19 mouse cellular contexts compared by ENCODE assay signal in genomic region chr6:148551097-148551496, GRCm38 (mm10).
"Had no signal": no experiment of that assay in that cellular context is flagged by ENCODE, and none has a peak within 500 bp of the region (broad histone marks: within the 10 kb centered on the region; RNA-seq: fewer than 3 reads in every experiment).

No protein-coding gene starts in this region.

- H3K4me3 ChIP-seq: layer of hippocampus, adult 2 months; limb, embryonic 10.5 days; limb, embryonic 13.5 days; liver, embryonic 12.5 days; liver, embryonic 15.5 days; midbrain, embryonic 12.5 days; midbrain, embryonic 15.5 days; neural tube, embryonic 12.5 days; neural tube, embryonic 15.5 days had no signal

- H3K4me2 ChIP-seq: limb, embryonic 13.5 days; liver, embryonic 12.5 days; liver, embryonic 15.5 days; midbrain, embryonic 12.5 days; midbrain, embryonic 15.5 days; neural tube, embryonic 12.5 days; neural tube, embryonic 15.5 days had no signal

- H3K9ac ChIP-seq: limb, embryonic 13.5 days; liver, embryonic 12.5 days; liver, embryonic 15.5 days; midbrain, embryonic 12.5 days; midbrain, embryonic 15.5 days; neural tube, embryonic 12.5 days; neural tube, embryonic 15.5 days had no signal

- H3K9me3 ChIP-seq: limb, embryonic 10.5 days; limb, embryonic 13.5 days; liver, embryonic 12.5 days; liver, embryonic 15.5 days; midbrain, embryonic 12.5 days; midbrain, embryonic 15.5 days; neural tube, embryonic 12.5 days; neural tube, embryonic 15.5 days had no signal

- ATAC-seq: inflammation-experienced regulatory T-cells, adult 6 months; intestine, embryonic 16.5 days; liver, embryonic 12.5 days; midbrain, embryonic 15.5 days had no signal

- H3K27ac ChIP-seq: layer of hippocampus, adult 2 months; limb, embryonic 10.5 days; limb, embryonic 13.5 days; liver, embryonic 12.5 days; liver, embryonic 15.5 days; macrophage; midbrain, embryonic 12.5 days; midbrain, embryonic 15.5 days; neural tube, embryonic 12.5 days; neural tube, embryonic 15.5 days had no signal

- H3K36me3 ChIP-seq: limb, embryonic 10.5 days; limb, embryonic 13.5 days; liver, embryonic 12.5 days; liver, embryonic 15.5 days; midbrain, embryonic 12.5 days; midbrain, embryonic 15.5 days; neural tube, embryonic 12.5 days; neural tube, embryonic 15.5 days had no signal

- H3K4me1 ChIP-seq: limb, embryonic 10.5 days; midbrain, embryonic 12.5 days; midbrain, embryonic 15.5 days; neural tube, embryonic 12.5 days; neural tube, embryonic 15.5 days had no signal

- DNase-seq: kidney, postnatal 14 days; layer of hippocampus, adult 9-11 months; liver; lung, adult 18-20 months; lung, postnatal 14 days; thymus, adult 18-20 months; thymus, postnatal 36 days had no signal

- H3K27me3 ChIP-seq: limb, embryonic 13.5 days; liver, embryonic 15.5 days; midbrain, embryonic 12.5 days; midbrain, embryonic 15.5 days; neural tube, embryonic 12.5 days; neural tube, embryonic 15.5 days had no signal
